Mouse (Mus musculus): ENCODE data around the gene Tent5c. TPM values are rescaled to one million over a fixed set of nuclear protein-coding genes. Genes with fewer than 3 reads are reported as not detected.
"Not testable (repeated sequence)": the region's sequence is repeated elsewhere in the genome, so short reads cannot be mapped to it uniquely, and the experiment has no call there.

Tent5c gene
- total RNA-seq, 4 experiments from 2014 or later: 6.1 to 30.2 (median 7.6) TPM

GRCm38 (mm10) chr3:100439088-100439487, 50.0 kb downstream of the Tent5c start:
- DNase-seq (ENCODE audit: low spot score): no peak

- DNase-seq (ENCODE audit: low spot score): no peak
Measured at GRCm38 (mm10) chr3:100438461-100439002, 50.6 kb downstream of the Tent5c start.

GRCm38 (mm10) chr3:100436756-100437155, 52.4 kb downstream of the Tent5c start:
- no peak for DNase-seq (ENCODE audit: low spot score)

- no peak for DNase-seq (ENCODE audit: low spot score)
Measured at GRCm38 (mm10) chr3:100431705-100432104, 57.4 kb downstream of the Tent5c start.

GRCm38 (mm10) chr3:100430731-100431130, 58.4 kb downstream of the Tent5c start:
- DNase-seq (ENCODE audit: low spot score): no peak

DNA sequence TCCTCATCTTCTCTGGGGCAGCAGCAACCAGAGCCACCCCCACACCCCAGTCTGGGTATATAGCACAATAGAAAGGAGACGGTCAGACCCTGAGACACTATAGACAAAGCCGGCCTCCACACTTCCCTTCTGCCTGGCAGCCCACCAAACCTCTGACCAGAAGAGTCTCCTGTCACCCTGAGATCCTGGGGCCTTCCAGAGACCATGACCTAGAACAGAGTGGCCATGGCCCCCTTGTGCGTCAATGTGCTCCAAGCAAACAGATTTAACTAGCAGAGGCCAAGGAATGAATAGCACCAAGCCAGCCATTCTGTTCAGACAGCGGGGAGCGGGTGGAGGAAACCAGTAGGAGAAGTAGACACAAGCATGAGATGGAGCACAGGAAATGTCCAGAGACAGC, 59.0 kb downstream of the Tent5c start:
- DNase-seq (ENCODE audit: low spot score): no peak

DNA sequence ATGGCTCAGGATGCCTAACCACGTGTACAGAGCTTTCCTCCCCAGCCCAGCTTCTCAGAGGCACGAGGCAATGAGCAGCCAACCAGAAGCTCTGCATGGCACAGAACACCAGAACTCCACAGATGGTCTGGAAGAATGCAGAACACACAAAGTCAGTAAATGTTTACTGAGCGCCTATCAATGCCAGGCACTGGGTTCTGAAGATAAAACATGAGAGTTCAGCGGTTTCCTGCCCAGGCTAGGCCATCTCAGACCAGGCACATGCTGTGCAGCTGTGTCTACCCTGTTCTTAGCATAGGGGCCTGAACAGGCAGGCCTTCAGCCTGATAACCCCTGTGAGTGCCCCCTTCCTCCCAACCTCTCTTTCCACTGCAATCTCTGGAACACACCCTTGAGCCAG, 59.5 kb downstream of the Tent5c start:
- DNase-seq (ENCODE audit: low spot score): no peak

- no peak for DNase-seq (ENCODE audit: low spot score)
Measured at GRCm38 (mm10) chr3:100427548-100427947, 61.6 kb downstream of the Tent5c start.

DNA sequence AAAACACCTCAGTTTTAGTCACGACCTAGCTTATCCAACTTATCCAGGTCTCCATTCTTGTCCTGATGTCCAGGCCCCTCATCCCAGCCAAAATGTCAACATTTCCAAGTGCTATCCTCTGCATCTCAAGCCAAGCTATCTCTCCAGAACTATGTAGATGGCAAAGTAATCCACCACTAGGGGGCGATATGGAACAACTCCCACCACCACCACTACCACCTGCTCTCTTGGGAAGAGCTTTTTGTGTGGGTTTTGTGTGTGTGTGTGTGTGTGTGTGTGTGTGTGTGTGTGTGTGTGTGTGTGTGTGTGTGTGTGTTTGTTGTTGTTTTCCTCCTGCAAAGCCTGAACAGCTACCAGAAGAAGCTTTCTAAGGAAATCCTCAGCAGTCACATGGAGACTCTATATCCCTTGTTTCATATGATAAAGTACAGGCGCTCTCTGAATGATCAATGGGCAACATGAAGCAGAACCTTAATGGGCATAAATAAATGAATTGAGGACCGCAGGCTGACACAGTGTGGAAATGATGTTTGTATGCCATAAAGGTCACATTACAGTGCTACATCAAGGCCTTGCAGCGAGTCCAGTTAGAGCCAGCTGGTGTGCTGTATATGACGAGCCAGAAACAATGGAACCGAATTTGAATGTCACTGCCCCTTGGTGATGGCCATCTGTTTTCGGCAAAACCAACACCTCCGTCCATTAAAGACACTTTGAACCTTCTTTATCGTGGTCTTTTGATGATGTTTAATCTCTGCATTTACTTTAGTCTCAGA, 66.5 kb downstream of the Tent5c start:
- DNase-seq (ENCODE audit: low spot score): peak; percentile 59

DNA sequence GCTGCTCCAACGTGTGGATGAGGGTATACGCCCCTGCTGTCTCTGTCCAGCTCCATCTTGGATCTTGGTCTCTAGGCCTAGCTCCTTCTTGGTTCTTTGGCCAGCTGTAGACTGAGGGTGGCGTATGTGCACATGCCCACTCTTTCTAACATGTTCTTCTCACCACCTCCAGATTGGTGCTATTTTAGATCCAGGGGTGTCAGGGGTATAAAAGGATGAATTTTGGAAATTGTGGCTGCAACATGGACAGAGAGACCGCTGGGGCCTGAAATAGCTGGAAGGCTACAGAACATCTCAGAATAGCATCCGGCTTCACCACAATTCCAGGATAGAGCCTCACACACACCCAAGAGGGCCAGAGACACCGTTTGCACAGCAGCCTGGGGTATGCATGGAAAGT, 67.8 kb downstream of the Tent5c start:
- DNase-seq (ENCODE audit: low spot score): no peak

DNA sequence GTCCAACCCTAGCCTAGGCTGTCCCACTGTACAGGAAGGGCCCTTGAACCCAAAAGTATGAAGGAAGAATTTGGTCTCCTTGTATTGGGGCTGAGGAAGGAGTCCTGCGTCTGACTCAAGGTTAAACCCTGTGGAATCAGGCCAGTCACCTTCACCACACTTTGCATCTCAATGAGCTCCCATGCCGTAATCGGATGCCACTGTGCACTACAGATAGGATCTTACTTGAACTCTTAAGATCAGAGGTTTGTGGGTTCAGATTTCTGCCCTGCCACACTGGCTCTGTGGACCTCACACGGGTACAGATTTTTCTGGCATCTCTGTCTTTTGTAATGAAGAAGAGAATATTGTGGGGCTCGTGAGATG, 68.5 kb downstream of the Tent5c start:
- no peak for DNase-seq (ENCODE audit: low spot score)

GRCm38 (mm10) chr3:100419962-100420690, 69.0 kb downstream of the Tent5c start:
- no peak for DNase-seq (ENCODE audit: low spot score)

DNA sequence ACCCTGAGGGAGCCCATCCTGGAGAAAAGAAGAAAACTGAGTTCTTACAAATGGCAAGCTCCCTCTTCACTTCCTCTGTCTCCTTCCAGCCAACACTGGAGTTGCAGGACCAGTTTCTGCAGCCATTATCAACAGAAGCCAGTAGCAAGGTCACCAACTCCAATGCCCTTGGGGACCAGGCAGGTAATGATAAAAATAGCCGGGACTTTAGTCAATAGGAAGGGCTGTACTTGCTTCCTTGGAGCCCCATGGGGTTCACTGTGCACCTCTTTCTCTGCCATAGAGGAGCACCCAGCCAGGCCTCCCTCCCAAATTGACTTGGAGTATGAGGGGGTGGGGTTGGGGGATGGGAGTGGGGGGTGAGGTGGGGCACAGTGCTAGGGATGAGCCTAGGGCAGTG, 70.7 kb downstream of the Tent5c start:
- DNase-seq (ENCODE audit: low spot score): no peak

- no peak for DNase-seq (ENCODE audit: low spot score)
Measured at GRCm38 (mm10) chr3:100417772-100418311, 71.3 kb downstream of the Tent5c start.

GRCm38 (mm10) chr3:100415671-100416070, 73.5 kb downstream of the Tent5c start:
- no peak for DNase-seq (ENCODE audit: low spot score)

- not testable (repeated sequence) for DNase-seq (ENCODE audit: low spot score)
Measured at GRCm38 (mm10) chr3:100413586-100413985, 75.5 kb downstream of the Tent5c start.

GRCm38 (mm10) chr3:100411945-100412344, 77.2 kb downstream of the Tent5c start:
- DNase-seq (ENCODE audit: low spot score): no peak

DNA sequence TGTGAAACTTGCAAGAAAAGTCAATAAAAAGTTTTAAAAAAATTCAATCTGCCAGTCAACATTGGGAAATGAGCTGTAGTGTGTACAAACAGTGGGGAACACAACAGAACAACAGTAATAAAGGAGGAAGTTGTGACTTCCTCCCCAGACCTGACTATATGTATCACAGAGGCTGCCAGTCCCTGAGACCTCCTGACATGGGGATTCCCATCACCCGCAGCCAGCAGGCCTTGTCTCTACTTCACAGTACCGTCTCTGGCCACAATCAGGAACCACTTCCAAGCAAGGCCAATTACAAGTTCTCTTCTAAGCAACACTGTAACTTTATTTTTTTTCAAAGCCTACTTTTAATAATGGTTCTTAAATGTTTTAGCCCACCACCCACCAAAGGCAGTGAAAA, 79.8 kb downstream of the Tent5c start:
- no peak for DNase-seq (ENCODE audit: low spot score)

DNA sequence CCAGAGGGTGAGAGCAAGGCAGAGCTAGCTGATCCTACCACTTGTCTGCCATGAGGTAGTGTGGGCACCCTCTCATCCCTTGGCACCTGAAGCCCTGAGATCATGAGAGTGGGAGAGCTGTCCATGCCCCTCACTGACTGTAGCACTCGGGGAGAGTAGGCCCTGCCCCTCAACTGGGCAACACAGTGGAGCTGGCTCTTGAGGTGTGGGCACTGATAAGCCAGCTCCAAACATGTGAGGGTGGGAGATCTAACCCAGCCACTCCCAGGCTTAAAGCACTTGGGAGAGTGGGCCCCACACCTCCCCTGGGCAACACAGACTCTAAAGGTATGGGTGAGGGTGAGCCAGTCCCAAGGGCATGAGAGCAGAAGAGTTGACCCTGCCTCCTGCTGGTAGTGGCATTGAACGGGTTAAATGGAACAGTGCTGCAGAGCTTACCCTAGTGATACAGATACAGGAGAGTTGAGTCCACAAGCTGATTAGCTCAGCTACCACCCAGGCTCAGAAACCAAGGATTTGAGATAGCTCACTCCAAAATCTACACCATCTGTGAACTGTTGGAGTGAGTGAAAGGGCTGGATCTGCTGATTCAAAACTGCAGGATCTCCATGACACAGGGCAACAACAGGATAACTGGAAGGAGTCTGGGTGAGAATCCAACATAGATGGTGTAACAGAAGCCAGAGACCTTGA, 80.6 kb downstream of the Tent5c start:
- no peak for DNase-seq (ENCODE audit: low spot score)

GRCm38 (mm10) chr3:100402656-100403055, 86.5 kb downstream of the Tent5c start:
- no peak for DNase-seq (ENCODE audit: low spot score)

All from heart, adult 8-10 months (tissue).